Mouse (Mus musculus): ENCODE measurements around the gene Fabp2. TPM values are rescaled to one million over a fixed set of nuclear protein-coding genes. Genes with fewer than 3 reads are reported as not detected.

Gene Fabp2
- polyA plus RNA-seq, 1 experiment from 2014 or later = 15,973 TPM

GRCm38 (mm10) chr3:122868270-122868669, 26.6 kb upstream of the Fabp2 start:
- peak; percentile 57; the same call in 1 of the 2 replicates for ATAC-seq
- 81% methylated on average over 1 of the region's 1 CpGs for WGBS

GRCm38 (mm10) chr3:122871596-122871995, 23.3 kb upstream of the Fabp2 start:
- Histone ChIP-seq H3K9me3 (ENCODE audit: control insufficient read depth) (no peaks in the 10 kb centered on the region), H3K27ac (ENCODE audit: low read depth, low read length) (no peak overlapping the region)
- TF ChIP-seq CTCF (IDR thresholded peaks at IDR 0.05; ENCODE audit: low read depth) = no peak

More at GRCm38 (mm10) chr3:122868270-122868669, 26.6 kb upstream of the Fabp2 start:
- Histone ChIP-seq H3K27ac (ENCODE audit: low read depth, low read length) (no peak overlapping the region), H3K27me3 (replicated peaks; ENCODE audit: control insufficient read depth, insufficient read depth, low read length) (no peaks in the 10 kb centered on the region), H3K4me2 (replicated peaks; ENCODE audit: low read depth) (no peak overlapping the region), H3K9me3 (ENCODE audit: control insufficient read depth) (no peaks in the 10 kb centered on the region), H3K4me1 (replicated peaks; ENCODE audit: control insufficient read depth, insufficient read depth, low read length) (no peaks in the 10 kb centered on the region), H3K9ac (ENCODE audit: low read depth, low read length) (no peak overlapping the region), H3K36me3 (ENCODE audit: control insufficient read depth, insufficient read depth) (no peaks in the 10 kb centered on the region), H3K4me3 (ENCODE audit: low read depth, low read length) (no peak overlapping the region)
- no peak for TF ChIP-seq CTCF (IDR thresholded peaks at IDR 0.05; ENCODE audit: low read depth)

GRCm38 (mm10) chr3:122876870-122877269, 18.0 kb upstream of the Fabp2 start:
- no peak for TF ChIP-seq CTCF (IDR thresholded peaks at IDR 0.05; ENCODE audit: low read depth)
- 59% methylated on average over 2 of the region's 2 CpGs for WGBS
- H3K4me3 ChIP-seq (ENCODE audit: low read depth, low read length) = no peak overlapping the region
- no peak overlapping the region for H3K4me2 ChIP-seq (replicated peaks; ENCODE audit: low read depth)
- H3K27ac ChIP-seq (ENCODE audit: low read depth, low read length) = peak overlapping the region; percentile 35; the same call in 1 of the 2 replicates
- H3K9ac ChIP-seq (ENCODE audit: low read depth, low read length) = no peak overlapping the region
- peaks cover 9% of the 10 kb centered on the region; the same call in 1 of the 2 replicates for H3K4me1 ChIP-seq (replicated peaks; ENCODE audit: control insufficient read depth, insufficient read depth, low read length)
- H3K36me3 ChIP-seq (ENCODE audit: control insufficient read depth, insufficient read depth) = no peaks in the 10 kb centered on the region
- H3K9me3 ChIP-seq (ENCODE audit: control insufficient read depth) = no peaks in the 10 kb centered on the region
- peak; percentile 60 for ATAC-seq
- no peaks in the 10 kb centered on the region for H3K27me3 ChIP-seq (replicated peaks; ENCODE audit: control insufficient read depth, insufficient read depth, low read length)

More at GRCm38 (mm10) chr3:122871596-122871995, 23.3 kb upstream of the Fabp2 start:
- no peak overlapping the region for H3K4me2 ChIP-seq (replicated peaks; ENCODE audit: low read depth)
- peaks cover 5% of the 10 kb centered on the region; the same call in 1 of the 2 replicates for H3K4me1 ChIP-seq (replicated peaks; ENCODE audit: control insufficient read depth, insufficient read depth, low read length)
- no peaks in the 10 kb centered on the region for H3K27me3 ChIP-seq (replicated peaks; ENCODE audit: control insufficient read depth, insufficient read depth, low read length)
- no peak overlapping the region for H3K4me3 ChIP-seq (ENCODE audit: low read depth, low read length)
- no peak for ATAC-seq
- H3K9ac ChIP-seq (ENCODE audit: low read depth, low read length) = no peak overlapping the region
- no peaks in the 10 kb centered on the region for H3K36me3 ChIP-seq (ENCODE audit: control insufficient read depth, insufficient read depth)
- WGBS = 47% methylated on average over 1 of the region's 1 CpGs

DNA sequence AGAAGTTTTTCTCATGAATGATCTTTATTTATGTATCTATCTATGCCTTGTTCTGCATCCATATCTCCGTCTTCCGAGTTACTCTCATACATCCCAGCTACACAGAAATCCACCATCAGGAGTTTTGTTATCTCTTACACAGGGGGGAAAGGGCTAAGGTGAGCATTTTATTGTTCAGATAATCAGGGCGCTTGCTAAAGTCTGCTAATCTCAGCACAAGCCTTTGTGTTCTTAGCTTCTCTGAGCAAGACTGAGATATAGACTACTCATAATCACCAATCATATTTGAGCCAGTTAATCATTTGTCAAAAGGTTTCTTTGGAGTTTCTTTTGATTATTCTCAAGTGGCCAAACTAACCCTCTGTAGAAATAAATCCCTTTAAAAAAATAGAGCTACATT, 17.3 kb upstream of the Fabp2 start:
- no peaks in the 10 kb centered on the region for H3K36me3 ChIP-seq (ENCODE audit: control insufficient read depth, insufficient read depth)
- H3K9me3 ChIP-seq (ENCODE audit: control insufficient read depth) = no peaks in the 10 kb centered on the region
- peak; percentile 77 for ATAC-seq
- H3K4me2 ChIP-seq (replicated peaks; ENCODE audit: low read depth) = no peak overlapping the region; the same call in 1 of the 2 replicates
- H3K27ac ChIP-seq (ENCODE audit: low read depth, low read length) = peak overlapping the region; percentile 28; the same call in 1 of the 2 replicates
- no peak for TF ChIP-seq CTCF (IDR thresholded peaks at IDR 0.05; ENCODE audit: low read depth)
- no peak overlapping the region for H3K4me3 ChIP-seq (ENCODE audit: low read depth, low read length)
- no peaks in the 10 kb centered on the region for H3K27me3 ChIP-seq (replicated peaks; ENCODE audit: control insufficient read depth, insufficient read depth, low read length)
- peaks cover 9% of the 10 kb centered on the region; the same call in 1 of the 2 replicates for H3K4me1 ChIP-seq (replicated peaks; ENCODE audit: control insufficient read depth, insufficient read depth, low read length)
- H3K9ac ChIP-seq (ENCODE audit: low read depth, low read length) = no peak overlapping the region
- WGBS = 48% methylated on average over 3 of the region's 3 CpGs

DNA sequence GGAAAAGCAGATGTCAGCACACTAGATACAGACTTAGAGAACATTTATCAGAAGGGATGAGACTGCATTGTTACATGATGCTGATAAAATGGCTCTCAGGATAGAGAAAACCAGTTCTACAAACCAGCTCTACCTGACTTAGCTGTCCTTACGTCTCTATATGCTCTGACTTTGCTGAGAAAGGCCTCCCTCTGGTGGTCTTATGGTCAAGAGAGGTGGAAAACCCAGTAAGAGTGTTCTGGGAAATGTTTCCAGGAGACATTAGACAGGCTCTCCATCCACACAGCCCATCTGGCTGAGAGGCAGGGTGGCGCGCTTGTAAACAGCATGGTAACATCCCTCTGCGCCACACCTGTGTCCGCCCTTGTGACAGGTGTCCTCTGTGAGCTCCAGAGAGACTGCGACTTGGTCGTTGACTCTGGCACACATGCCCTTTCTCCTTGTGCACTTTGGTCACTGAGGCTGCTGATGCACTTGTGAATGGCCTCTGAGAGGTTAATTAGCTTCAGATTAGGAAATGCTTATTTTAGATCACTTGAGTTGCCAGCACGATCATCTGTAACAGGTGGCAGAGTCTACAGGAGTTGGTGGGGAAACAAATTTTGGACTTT, 16.1 kb upstream of the Fabp2 start:
- peak; percentile 82 for ATAC-seq
- Histone ChIP-seq H3K4me2 (replicated peaks; ENCODE audit: low read depth) (peak overlapping the region; percentile 37), H3K9ac (ENCODE audit: low read depth, low read length) (no peak overlapping the region), H3K27ac (ENCODE audit: low read depth, low read length) (peak overlapping the region; percentile 76; the same call in 1 of the 2 replicates), H3K36me3 (ENCODE audit: control insufficient read depth, insufficient read depth) (no peaks in the 10 kb centered on the region), H3K4me1 (replicated peaks; ENCODE audit: control insufficient read depth, insufficient read depth, low read length) (peaks cover 9% of the 10 kb centered on the region; the same call in 1 of the 2 replicates), H3K27me3 (replicated peaks; ENCODE audit: control insufficient read depth, insufficient read depth, low read length) (no peaks in the 10 kb centered on the region), H3K9me3 (ENCODE audit: control insufficient read depth) (no peaks in the 10 kb centered on the region), H3K4me3 (ENCODE audit: low read depth, low read length) (no peak overlapping the region)
- peak; percentile 66 for TF ChIP-seq CTCF (IDR thresholded peaks at IDR 0.05; ENCODE audit: low read depth)
- 35% methylated on average over 8 of the region's 8 CpGs for WGBS

DNA sequence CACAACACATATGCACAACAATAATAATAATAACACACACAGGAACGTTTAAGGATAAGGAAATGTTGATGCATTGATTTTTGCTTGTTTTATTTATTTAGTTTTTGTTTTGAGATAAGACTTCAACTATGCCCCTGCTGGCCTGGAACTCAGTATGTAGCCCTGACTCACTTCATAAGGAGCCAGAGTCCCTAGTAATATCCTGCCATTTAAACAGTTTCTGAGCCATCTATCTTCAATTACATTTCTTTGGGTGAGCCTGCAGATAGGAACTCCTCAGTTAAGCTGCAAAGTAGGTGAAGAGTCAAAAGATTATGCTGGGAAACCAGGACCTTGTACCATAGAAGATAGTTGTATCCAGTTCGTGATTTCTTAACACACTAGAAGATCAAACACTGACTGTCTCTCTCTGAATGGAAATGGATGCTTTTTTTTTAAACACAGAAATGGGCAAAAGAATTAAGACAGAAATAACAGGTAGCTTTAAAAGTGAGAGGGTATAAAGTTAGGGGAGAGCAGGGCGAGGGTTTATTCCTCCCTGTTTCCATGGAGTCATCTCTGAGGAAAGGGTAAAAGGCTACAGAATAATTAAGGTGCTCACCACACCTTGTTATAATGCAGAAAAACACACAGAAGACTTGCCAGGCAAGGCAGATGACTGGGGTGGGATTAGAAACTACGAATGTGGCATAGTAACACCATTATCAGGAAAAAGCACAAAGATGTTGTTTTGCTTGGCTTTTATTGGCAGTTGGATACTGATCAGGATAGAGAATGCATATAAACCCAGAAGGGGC, 7.2 kb upstream of the Fabp2 start:
- peak; percentile 59 for ATAC-seq
- Histone ChIP-seq H3K36me3 (ENCODE audit: control insufficient read depth, insufficient read depth) (no peaks in the 10 kb centered on the region), H3K9me3 (ENCODE audit: control insufficient read depth) (no peaks in the 10 kb centered on the region), H3K9ac (ENCODE audit: low read depth, low read length) (no peak overlapping the region), H3K27ac (ENCODE audit: low read depth, low read length) (peak overlapping the region; percentile 71; the same call in 1 of the 2 replicates), H3K27me3 (replicated peaks; ENCODE audit: control insufficient read depth, insufficient read depth, low read length) (no peaks in the 10 kb centered on the region), H3K4me2 (replicated peaks; ENCODE audit: low read depth) (no peak overlapping the region), H3K4me1 (replicated peaks; ENCODE audit: control insufficient read depth, insufficient read depth, low read length) (0 out of 2 replicates have a peak, but pooled peaks cover 7% of the 10 kb centered on the region), H3K4me3 (ENCODE audit: low read depth, low read length) (no peak overlapping the region)
- TF ChIP-seq CTCF (IDR thresholded peaks at IDR 0.05; ENCODE audit: low read depth) = no peak
- 37% methylated on average over 4 of the region's 4 CpGs for WGBS

Measured in intestine, postnatal 0 days (tissue).